Mouse (Mus musculus) megakaryocyte-erythroid progenitor cell, adult 5 weeks (primary cell): ENCODE data around the gene Ccdc33. TPM values are rescaled to one million over a fixed set of nuclear protein-coding genes. Genes with fewer than 3 reads are reported as not detected.

ENCODE experiments used
- polyA plus RNA-seq: library from polyadenylated mRNA; stranded (reverse); fragments of >175 nt; gene quantifications from 2 replicates; pipeline ENCODE4 v1.2.3, GENCODE M21; 2012

The Ccdc33 gene
- polyA plus RNA-seq = not detected in 2 replicates

GRCm38 (mm10) chr9:58118671-58119070 lies at the start of gene Ccdc33:
Ccdc33 (minus strand) TSS chr9:58118823.

GRCm38 (mm10) chr9:58063531-58063930 lies 55.1 kb downstream of the Ccdc33 start, which contains the start of gene Stra6:
Stra6 (plus strand) TSS chr9:58063788.

GRCm38 (mm10) chr9:58005753-58006461 lies 112.7 kb downstream of the Ccdc33 start, which contains the start of gene Cyp11a1:
Cyp11a1 (plus strand) TSS chr9:58006411.

Other genes with a start within 250 kb of the Ccdc33 start
- gene Ubl7, start 207.8 kb downstream of the Ccdc33 start, polyA plus RNA-seq = 79.6 and 88.1 TPM in 2 replicates
- 2.3 and 3.0 TPM in 2 replicates for gene Sema7a, start 178.7 kb downstream of the Ccdc33 start, polyA plus RNA-seq
- 0.49 and 0.76 TPM in 2 replicates for gene Cyp11a1, start 112.4 kb downstream of the Ccdc33 start, polyA plus RNA-seq
- not detected in 2 replicates for gene Stra6, start 55.0 kb downstream of the Ccdc33 start, polyA plus RNA-seq
- 0.07 and 0.44 TPM in 2 replicates for gene Islr, start 85.5 kb upstream of the Ccdc33 start, polyA plus RNA-seq
- gene Islr2, start 85.5 kb upstream of the Ccdc33 start, polyA plus RNA-seq = 0.22 and 0.34 TPM in 2 replicates
- gene Pml, start 131.0 kb upstream of the Ccdc33 start, polyA plus RNA-seq = 150 and 177 TPM in 2 replicates
- 6.7 and 7.1 TPM in 2 replicates for gene Stoml1, start 134.3 kb upstream of the Ccdc33 start, polyA plus RNA-seq
- 0.10 TPM in 1 of 2 replicates, not detected in the other for gene Loxl1, start 194.4 kb upstream of the Ccdc33 start, polyA plus RNA-seq